Mouse (Mus musculus): Measurements from ENCODE around the gene Btg3. TPM values are rescaled to one million over a fixed set of nuclear protein-coding genes. Genes with fewer than 3 reads are reported as not detected.
"Not testable (repeated sequence)": the region's sequence is repeated elsewhere in the genome, so short reads cannot be mapped to it uniquely, and the experiment has no call there.

The Btg3 gene
- polyA plus RNA-seq, 1 experiment = 17.0 TPM

GRCm38 (mm10) chr16:78372786-78373185 is 4.2 kb downstream of the Btg3 start:
- peaks cover 28% of the 10 kb centered on the region for H3K36me3 ChIP-seq (ENCODE audit: control insufficient read depth, insufficient read depth)
- H3K4me3 ChIP-seq = no peak overlapping the region
- TF ChIP-seq E2F4 (IDR thresholded peaks at IDR 0.05; ENCODE audit: insufficient read depth) (no peak), POLR2A (IDR thresholded peaks at IDR 0.05; ENCODE audit: insufficient read length, low read depth) (no peak), TCF3 (IDR thresholded peaks at IDR 0.05; ENCODE audit: insufficient read length, low read depth) (no peak), SRF (IDR thresholded peaks at IDR 0.05; ENCODE audit: control insufficient read depth, insufficient read length, low read depth) (no peak), USF1 (IDR thresholded peaks at IDR 0.05; ENCODE audit: low read depth) (no peak), CEBPB (IDR thresholded peaks at IDR 0.05; ENCODE audit: insufficient read depth, poor library complexity, severe bottlenecking) (no peak), MYOD1 (IDR thresholded peaks at IDR 0.05; ENCODE audit: control insufficient read depth in 1 of 3, insufficient read length in 2 of 3, low read depth in 2 of 3) (no peak), MAX (IDR thresholded peaks at IDR 0.05; ENCODE audit: low read depth) (no peak), TCF12 (IDR thresholded peaks at IDR 0.05; ENCODE audit: insufficient read depth, poor library complexity, severe bottlenecking) (no peak), MYOG (IDR thresholded peaks at IDR 0.05; ENCODE audit: control insufficient read depth in 1 of 3, insufficient read depth in 1 of 3, insufficient read length in 2 of 3, low read depth in 2 of 3) (no peak), POLR2AphosphoS2 (IDR thresholded peaks at IDR 0.05; ENCODE audit: insufficient read length, low read depth) (no peak), REST (IDR thresholded peaks at IDR 0.05; ENCODE audit: insufficient read depth, insufficient read length) (no peak)
- H3K27me3 ChIP-seq (ENCODE audit: control insufficient read depth, insufficient read depth, insufficient read length) = no peaks in the 10 kb centered on the region
- no peak overlapping the region for H3K4me2 ChIP-seq (ENCODE audit: low read depth)
- H3K79me2 ChIP-seq (ENCODE audit: control insufficient read depth, insufficient read depth) = peaks cover 32% of the 10 kb centered on the region
- H3ac ChIP-seq (ENCODE audit: control insufficient read depth, insufficient read length) = no peak overlapping the region

GRCm38 (mm10) chr16:78371491-78372046 is 5.4 kb downstream of the Btg3 start:
- H3K4me3 ChIP-seq = no peak overlapping the region
- no peak for TF ChIP-seq REST (IDR thresholded peaks at IDR 0.05; ENCODE audit: insufficient read depth, insufficient read length)
- no peak for TF ChIP-seq MAX (IDR thresholded peaks at IDR 0.05; ENCODE audit: low read depth)
- no peak for TF ChIP-seq MYOG (IDR thresholded peaks at IDR 0.05; ENCODE audit: control insufficient read depth in 1 of 3, insufficient read depth in 1 of 3, insufficient read length in 2 of 3, low read depth in 2 of 3)
- H3K4me2 ChIP-seq (ENCODE audit: low read depth) = no peak overlapping the region
- H3ac ChIP-seq (ENCODE audit: control insufficient read depth, insufficient read length) = no peak overlapping the region
- peaks cover 38% of the 10 kb centered on the region for H3K36me3 ChIP-seq (ENCODE audit: control insufficient read depth, insufficient read depth)
- H3K27me3 ChIP-seq (ENCODE audit: control insufficient read depth, insufficient read depth, insufficient read length) = no peaks in the 10 kb centered on the region
- peaks cover 32% of the 10 kb centered on the region for H3K79me2 ChIP-seq (ENCODE audit: control insufficient read depth, insufficient read depth)

GRCm38 (mm10) chr16:78364554-78364953 is 12.4 kb downstream of the Btg3 start:
- H3K79me2 ChIP-seq (ENCODE audit: control insufficient read depth, insufficient read depth); H3ac ChIP-seq (ENCODE audit: control insufficient read depth, insufficient read length); H3K4me2 ChIP-seq (ENCODE audit: low read depth); H3K27me3 ChIP-seq (ENCODE audit: control insufficient read depth, insufficient read depth, insufficient read length); H3K4me3 ChIP-seq: not testable (repeated sequence)
- peaks cover 48% of the 10 kb centered on the region for H3K36me3 ChIP-seq (ENCODE audit: control insufficient read depth, insufficient read depth)

GRCm38 (mm10) chr16:78361466-78361865 is 15.5 kb downstream of the Btg3 start:
- H3K36me3 ChIP-seq (ENCODE audit: control insufficient read depth, insufficient read depth) = peaks cover 38% of the 10 kb centered on the region
- no peak for TF ChIP-seq E2F4 (IDR thresholded peaks at IDR 0.05; ENCODE audit: insufficient read depth)
- no peak for TF ChIP-seq REST (IDR thresholded peaks at IDR 0.05; ENCODE audit: insufficient read depth, insufficient read length)
- TF ChIP-seq POLR2AphosphoS2 (IDR thresholded peaks at IDR 0.05; ENCODE audit: insufficient read length, low read depth) = no peak
- TF ChIP-seq POLR2A (IDR thresholded peaks at IDR 0.05; ENCODE audit: insufficient read length, low read depth) = no peak
- TF ChIP-seq SRF (IDR thresholded peaks at IDR 0.05; ENCODE audit: control insufficient read depth, insufficient read length, low read depth) = no peak
- TF ChIP-seq MYOG (IDR thresholded peaks at IDR 0.05; ENCODE audit: control insufficient read depth in 1 of 3, insufficient read depth in 1 of 3, insufficient read length in 2 of 3, low read depth in 2 of 3) = no peak
- TF ChIP-seq MYOD1 (IDR thresholded peaks at IDR 0.05; ENCODE audit: control insufficient read depth in 1 of 3, insufficient read length in 2 of 3, low read depth in 2 of 3) = no peak
- no peak for TF ChIP-seq CEBPB (IDR thresholded peaks at IDR 0.05; ENCODE audit: insufficient read depth, poor library complexity, severe bottlenecking)
- no peak for TF ChIP-seq USF1 (IDR thresholded peaks at IDR 0.05; ENCODE audit: low read depth)
- TF ChIP-seq TCF12 (IDR thresholded peaks at IDR 0.05; ENCODE audit: insufficient read depth, poor library complexity, severe bottlenecking) = no peak
- TF ChIP-seq TCF3 (IDR thresholded peaks at IDR 0.05; ENCODE audit: insufficient read length, low read depth) = no peak
- no peak for TF ChIP-seq MAX (IDR thresholded peaks at IDR 0.05; ENCODE audit: low read depth)
- no peak overlapping the region for H3K4me2 ChIP-seq (ENCODE audit: low read depth)
- no peak overlapping the region for H3ac ChIP-seq (ENCODE audit: control insufficient read depth, insufficient read length)
- no peak overlapping the region for H3K4me3 ChIP-seq
- no peaks in the 10 kb centered on the region for H3K79me2 ChIP-seq (ENCODE audit: control insufficient read depth, insufficient read depth)
- no peaks in the 10 kb centered on the region for H3K27me3 ChIP-seq (ENCODE audit: control insufficient read depth, insufficient read depth, insufficient read length)

GRCm38 (mm10) chr16:78357757-78358156 is 19.2 kb downstream of the Btg3 start:
- no peak overlapping the region for H3K4me3 ChIP-seq
- no peaks in the 10 kb centered on the region for H3K79me2 ChIP-seq (ENCODE audit: control insufficient read depth, insufficient read depth)
- no peak for TF ChIP-seq MAX (IDR thresholded peaks at IDR 0.05; ENCODE audit: low read depth)

More at GRCm38 (mm10) chr16:78357757-78358156, 19.2 kb downstream of the Btg3 start:
- no peak overlapping the region for H3ac ChIP-seq (ENCODE audit: control insufficient read depth, insufficient read length)
- H3K36me3 ChIP-seq (ENCODE audit: control insufficient read depth, insufficient read depth) = peaks cover 25% of the 10 kb centered on the region
- no peak overlapping the region for H3K4me2 ChIP-seq (ENCODE audit: low read depth)
- no peaks in the 10 kb centered on the region for H3K27me3 ChIP-seq (ENCODE audit: control insufficient read depth, insufficient read depth, insufficient read length)
